Mouse (Mus musculus) C2C12 (cell line): ENCODE results near the gene Topors.

Experiments used
- CEBPB ChIP-seq: IDR thresholded peaks from one replicate; pipeline ENCODE4 v1.6.1; 2011; ENCODE audit warnings: low read depth, mild to moderate bottlenecking, control low read depth, moderate library complexity
- CTCF ChIP-seq: IDR thresholded peaks from one replicate; pipeline ENCODE4 v1.5.1; 2011; ENCODE audit not compliant: control insufficient read depth, insufficient read depth, insufficient read length
- MAX ChIP-seq: IDR thresholded peaks from one replicate; pipeline ENCODE4 v1.6.1; 2011; ENCODE audit warnings: mild to moderate bottlenecking, control low read depth

GRCm38 (mm10) chr4:40227886-40228285 is 41.8 kb downstream of the Topors start:
- TF ChIP-seq CTCF = no peak
- TF ChIP-seq CEBPB = no peak
- no peak for TF ChIP-seq MAX
